Mouse (Mus musculus): ENCODE results near the gene Cript. TPM values are rescaled to one million over a fixed set of nuclear protein-coding genes. Genes with fewer than 3 reads are reported as not detected.

The Cript gene
- 129 and 132 TPM in 2 replicates for polyA plus RNA-seq (2015; fragmentation: Nextera tagmentation; extraction: Ambion mirVana)

GRCm38 (mm10) chr17:87025269-87025949 is at the start of gene Cript, which contains the start of gene Pigf:
Gene Cript, plus strand, starts transcription at chr17:87025550.
Gene Pigf, minus strand, starts transcription at chr17:87025406.
- peak within 1 kb of the TSS; percentile 89 for H3K4me2 ChIP-seq (ENCODE audit: low read depth, low read length)
- H3K27ac ChIP-seq (ENCODE audit: low read length): peak within 1 kb of the TSS; percentile 40
- peak within 1 kb of the TSS; percentile 82 for H3K9ac ChIP-seq (ENCODE audit: low read depth, low read length)
- under 1% methylated on average over 40 of the region's 43 CpGs for WGBS
- 0 out of 2 replicates have a peak, but pooled peaks cover 4% of the 10 kb centered on the region for H3K4me1 ChIP-seq (ENCODE audit: control insufficient read depth, insufficient read depth, low read length)
- peak within 1 kb of the TSS; percentile 91 for H3K4me3 ChIP-seq (ENCODE audit: low read length)
- peaks cover 2% of the 10 kb centered on the region; the same call in 1 of the 2 replicates for H3K36me3 ChIP-seq (ENCODE audit: control insufficient read depth, insufficient read depth, low read length)
- no peaks in the 10 kb centered on the region for H3K27me3 ChIP-seq (replicated peaks; ENCODE audit: control insufficient read depth, insufficient read depth, low read length)
- ATAC-seq: peak; percentile 99
- H3K9me3 ChIP-seq (ENCODE audit: control insufficient read depth, low read length): no peaks in the 10 kb centered on the region

- no peaks in the 10 kb centered on the region for H3K27me3 ChIP-seq (replicated peaks; ENCODE audit: control insufficient read depth, insufficient read depth, low read length)
- H3K4me3 ChIP-seq (ENCODE audit: low read length): no peak overlapping the region
- ATAC-seq: no peak
- no peaks in the 10 kb centered on the region for H3K9me3 ChIP-seq (ENCODE audit: control insufficient read depth, low read length)
- no peak overlapping the region for H3K27ac ChIP-seq (ENCODE audit: low read length)
- H3K9ac ChIP-seq (ENCODE audit: low read depth, low read length): no peak overlapping the region
- no peak overlapping the region for H3K4me2 ChIP-seq (ENCODE audit: low read depth, low read length)
- peaks cover 3% of the 10 kb centered on the region; the same call in 1 of the 2 replicates for H3K36me3 ChIP-seq (ENCODE audit: control insufficient read depth, insufficient read depth, low read length)
- 73% methylated on average over 10 of the region's 10 CpGs for WGBS
- no peaks in the 10 kb centered on the region for H3K4me1 ChIP-seq (ENCODE audit: control insufficient read depth, insufficient read depth, low read length)
Observed at GRCm38 (mm10) chr17:86976387-86976786, 49.0 kb upstream of the Cript start.

GRCm38 (mm10) chr17:86978496-86978895 is 46.9 kb upstream of the Cript start:
- Histone ChIP-seq H3K27ac (ENCODE audit: low read length) (no peak overlapping the region), H3K27me3 (replicated peaks; ENCODE audit: control insufficient read depth, insufficient read depth, low read length) (no peaks in the 10 kb centered on the region), H3K4me1 (ENCODE audit: control insufficient read depth, insufficient read depth, low read length) (peaks cover 6% of the 10 kb centered on the region), H3K9ac (ENCODE audit: low read depth, low read length) (no peak overlapping the region), H3K4me2 (ENCODE audit: low read depth, low read length) (no peak overlapping the region), H3K9me3 (ENCODE audit: control insufficient read depth, low read length) (no peaks in the 10 kb centered on the region), H3K36me3 (ENCODE audit: control insufficient read depth, insufficient read depth, low read length) (peaks cover 3% of the 10 kb centered on the region; the same call in 1 of the 2 replicates), H3K4me3 (ENCODE audit: low read length) (no peak overlapping the region)
- no peak for ATAC-seq
- 85% methylated on average over 6 of the region's 6 CpGs for WGBS

GRCm38 (mm10) chr17:86981205-86981604 is 44.1 kb upstream of the Cript start:
- 94% methylated on average over 1 of the region's 1 CpGs for WGBS

GRCm38 (mm10) chr17:86981701-86982100 is 43.6 kb upstream of the Cript start:
- Histone ChIP-seq H3K4me2 (ENCODE audit: low read depth, low read length) (no peak overlapping the region), H3K4me3 (ENCODE audit: low read length) (no peak overlapping the region), H3K4me1 (ENCODE audit: control insufficient read depth, insufficient read depth, low read length) (peaks cover 6% of the 10 kb centered on the region), H3K9me3 (ENCODE audit: control insufficient read depth, low read length) (no peaks in the 10 kb centered on the region), H3K27me3 (replicated peaks; ENCODE audit: control insufficient read depth, insufficient read depth, low read length) (no peaks in the 10 kb centered on the region), H3K36me3 (ENCODE audit: control insufficient read depth, insufficient read depth, low read length) (peaks cover 3% of the 10 kb centered on the region; the same call in 1 of the 2 replicates), H3K9ac (ENCODE audit: low read depth, low read length) (no peak overlapping the region), H3K27ac (ENCODE audit: low read length) (no peak overlapping the region)
- no peak for ATAC-seq
- 96% methylated on average over 2 of the region's 2 CpGs for WGBS

More at GRCm38 (mm10) chr17:86981205-86981604, 44.1 kb upstream of the Cript start:
- Histone ChIP-seq H3K4me2 (ENCODE audit: low read depth, low read length) (no peak overlapping the region), H3K9me3 (ENCODE audit: control insufficient read depth, low read length) (no peaks in the 10 kb centered on the region), H3K36me3 (ENCODE audit: control insufficient read depth, insufficient read depth, low read length) (peaks cover 3% of the 10 kb centered on the region; the same call in 1 of the 2 replicates), H3K4me3 (ENCODE audit: low read length) (no peak overlapping the region), H3K27ac (ENCODE audit: low read length) (no peak overlapping the region), H3K27me3 (replicated peaks; ENCODE audit: control insufficient read depth, insufficient read depth, low read length) (no peaks in the 10 kb centered on the region), H3K9ac (ENCODE audit: low read depth, low read length) (no peak overlapping the region), H3K4me1 (ENCODE audit: control insufficient read depth, insufficient read depth, low read length) (peaks cover 6% of the 10 kb centered on the region)
- no peak for ATAC-seq

GRCm38 (mm10) chr17:86982497-86982896 is 42.9 kb upstream of the Cript start:
- no peak overlapping the region for H3K9ac ChIP-seq (ENCODE audit: low read depth, low read length)
- H3K27ac ChIP-seq (ENCODE audit: low read length): no peak overlapping the region
- 50% methylated on average over 9 of the region's 9 CpGs for WGBS
- ATAC-seq: peak; percentile 88
- H3K4me2 ChIP-seq (ENCODE audit: low read depth, low read length): no peak overlapping the region
- H3K4me1 ChIP-seq (ENCODE audit: control insufficient read depth, insufficient read depth, low read length): peaks cover 6% of the 10 kb centered on the region
- H3K36me3 ChIP-seq (ENCODE audit: control insufficient read depth, insufficient read depth, low read length): peaks cover 3% of the 10 kb centered on the region; the same call in 1 of the 2 replicates
- no peaks in the 10 kb centered on the region for H3K27me3 ChIP-seq (replicated peaks; ENCODE audit: control insufficient read depth, insufficient read depth, low read length)
- no peak overlapping the region for H3K4me3 ChIP-seq (ENCODE audit: low read length)
- H3K9me3 ChIP-seq (ENCODE audit: control insufficient read depth, low read length): no peaks in the 10 kb centered on the region

- no peak for ATAC-seq
- H3K27ac ChIP-seq (ENCODE audit: low read length): no peak overlapping the region
- peaks cover 11% of the 10 kb centered on the region for H3K4me1 ChIP-seq (ENCODE audit: control insufficient read depth, insufficient read depth, low read length)
- no peak overlapping the region for H3K4me2 ChIP-seq (ENCODE audit: low read depth, low read length)
- no peaks in the 10 kb centered on the region for H3K27me3 ChIP-seq (replicated peaks; ENCODE audit: control insufficient read depth, insufficient read depth, low read length)
- H3K9ac ChIP-seq (ENCODE audit: low read depth, low read length): no peak overlapping the region
- H3K9me3 ChIP-seq (ENCODE audit: control insufficient read depth, low read length): no peaks in the 10 kb centered on the region
- H3K4me3 ChIP-seq (ENCODE audit: low read length): no peak overlapping the region
- no peaks in the 10 kb centered on the region for H3K36me3 ChIP-seq (ENCODE audit: control insufficient read depth, insufficient read depth, low read length)
- WGBS: 61% methylated on average over 17 of the region's 17 CpGs
Observed at GRCm38 (mm10) chr17:86986449-86987138, 38.8 kb upstream of the Cript start.

- Histone ChIP-seq H3K9me3 (ENCODE audit: control insufficient read depth, low read length) (no peaks in the 10 kb centered on the region), H3K9ac (ENCODE audit: low read depth, low read length) (no peak overlapping the region)
Observed at GRCm38 (mm10) chr17:86988161-86988560, 37.2 kb upstream of the Cript start.

GRCm38 (mm10) chr17:86988601-86989184 is 36.7 kb upstream of the Cript start:
- H3K4me2 ChIP-seq (ENCODE audit: low read depth, low read length): no peak overlapping the region
- H3K4me1 ChIP-seq (ENCODE audit: control insufficient read depth, insufficient read depth, low read length): peaks cover 5% of the 10 kb centered on the region; the same call in 1 of the 2 replicates
- H3K9ac ChIP-seq (ENCODE audit: low read depth, low read length): no peak overlapping the region
- H3K27ac ChIP-seq (ENCODE audit: low read length): no peak overlapping the region
- no peaks in the 10 kb centered on the region for H3K27me3 ChIP-seq (replicated peaks; ENCODE audit: control insufficient read depth, insufficient read depth, low read length)
- H3K4me3 ChIP-seq (ENCODE audit: low read length): no peak overlapping the region
- 0 out of 2 replicates have a peak, but pooled peaks have one; percentile 21 for ATAC-seq
- no peaks in the 10 kb centered on the region for H3K36me3 ChIP-seq (ENCODE audit: control insufficient read depth, insufficient read depth, low read length)
- 69% methylated on average over 6 of the region's 6 CpGs for WGBS
- no peaks in the 10 kb centered on the region for H3K9me3 ChIP-seq (ENCODE audit: control insufficient read depth, low read length)

More at GRCm38 (mm10) chr17:86988161-86988560, 37.2 kb upstream of the Cript start:
- Histone ChIP-seq H3K27ac (ENCODE audit: low read length) (no peak overlapping the region), H3K4me3 (ENCODE audit: low read length) (no peak overlapping the region), H3K4me1 (ENCODE audit: control insufficient read depth, insufficient read depth, low read length) (peaks cover 5% of the 10 kb centered on the region; the same call in 1 of the 2 replicates), H3K36me3 (ENCODE audit: control insufficient read depth, insufficient read depth, low read length) (no peaks in the 10 kb centered on the region), H3K27me3 (replicated peaks; ENCODE audit: control insufficient read depth, insufficient read depth, low read length) (no peaks in the 10 kb centered on the region), H3K4me2 (ENCODE audit: low read depth, low read length) (no peak overlapping the region)
- no peak for ATAC-seq
- WGBS: 89% methylated on average over 5 of the region's 5 CpGs

All from intestine, embryonic 16.5 days (tissue).